Mouse (Mus musculus): ENCODE results near the gene Guk1. TPM values are rescaled to one million over a fixed set of nuclear protein-coding genes. Genes with fewer than 3 reads are reported as not detected.
A peak's percentile ranks its signal among the peaks of the same experiment; 100 is the strongest.

Gene Guk1
- polyA plus RNA-seq, 2 experiments: 40.2 to 64.2 TPM

DNA sequence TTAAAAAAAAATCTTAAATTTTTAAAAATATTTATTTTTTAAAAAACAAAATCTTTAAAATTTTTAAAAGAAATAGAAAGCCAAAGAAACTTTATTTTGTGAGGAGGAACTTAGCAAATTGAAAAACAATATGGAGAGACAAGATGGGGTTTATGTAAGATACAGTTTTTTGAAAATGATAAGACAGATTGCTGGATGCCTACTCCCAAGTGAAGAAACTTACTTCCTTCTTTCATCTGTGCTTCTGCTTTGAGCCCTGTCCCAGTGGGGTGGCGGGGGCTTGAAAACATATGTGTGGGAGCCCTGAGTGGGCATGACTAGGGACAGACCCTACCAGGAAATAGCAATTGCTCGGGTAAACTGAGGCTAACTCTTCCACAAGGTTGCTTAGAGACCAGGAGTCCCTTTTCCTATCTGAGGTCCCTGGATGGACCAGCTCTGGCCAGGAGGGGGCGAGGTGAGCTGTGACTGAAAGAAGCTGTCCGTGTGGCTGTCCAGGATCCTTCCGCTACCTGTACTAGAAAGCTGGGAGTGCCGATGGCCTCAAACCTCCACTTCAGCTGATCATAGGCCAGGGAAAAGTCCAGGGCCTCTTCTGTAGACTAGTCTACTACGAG lies 38.2 kb upstream of the Guk1 start:
- DNase-seq (ENCODE audit: low read depth in 3 of 3, low spot score in 3 of 3): peak in 1 of 3 experiments; percentile 49
- H3K27me3 ChIP-seq (ENCODE audit: control insufficient read depth, insufficient read depth, low read length): no peaks in the 10 kb centered on the region
- H3K27ac ChIP-seq: no peak overlapping the region
- no peak overlapping the region for H3K4me2 ChIP-seq (ENCODE audit: low read depth)
- ATAC-seq (ENCODE audit: insufficient read depth): no peak
- H3K9ac ChIP-seq (replicated peaks): no peak overlapping the region
- no peaks in the 10 kb centered on the region for H3K9me3 ChIP-seq (ENCODE audit: control insufficient read depth, low read length)
- no peak overlapping the region for H3K4me3 ChIP-seq (ENCODE audit: insufficient read depth in 1 of 2, low read depth in 2 of 2, low read length in 2 of 2)
- peaks cover 18 to 30% of the 10 kb centered on the region in 2 experiments for H3K4me1 ChIP-seq (replicated peaks; ENCODE audit: control insufficient read depth in 2 of 2, insufficient read depth in 2 of 2, low read length in 1 of 2)
- 11% methylated on average over 7 of the region's 7 CpGs for WGBS (ENCODE audit: insufficient replicate concordance)
- TF ChIP-seq EP300 (IDR thresholded peaks at IDR 0.05; ENCODE audit: low read depth) (no peak), CTCF (IDR thresholded peaks at IDR 0.05; ENCODE audit: low read depth) (peak; percentile 93)
- H3K36me3 ChIP-seq (replicated peaks; ENCODE audit: control insufficient read depth, insufficient read depth, low read depth): no peaks in the 10 kb centered on the region

DNA sequence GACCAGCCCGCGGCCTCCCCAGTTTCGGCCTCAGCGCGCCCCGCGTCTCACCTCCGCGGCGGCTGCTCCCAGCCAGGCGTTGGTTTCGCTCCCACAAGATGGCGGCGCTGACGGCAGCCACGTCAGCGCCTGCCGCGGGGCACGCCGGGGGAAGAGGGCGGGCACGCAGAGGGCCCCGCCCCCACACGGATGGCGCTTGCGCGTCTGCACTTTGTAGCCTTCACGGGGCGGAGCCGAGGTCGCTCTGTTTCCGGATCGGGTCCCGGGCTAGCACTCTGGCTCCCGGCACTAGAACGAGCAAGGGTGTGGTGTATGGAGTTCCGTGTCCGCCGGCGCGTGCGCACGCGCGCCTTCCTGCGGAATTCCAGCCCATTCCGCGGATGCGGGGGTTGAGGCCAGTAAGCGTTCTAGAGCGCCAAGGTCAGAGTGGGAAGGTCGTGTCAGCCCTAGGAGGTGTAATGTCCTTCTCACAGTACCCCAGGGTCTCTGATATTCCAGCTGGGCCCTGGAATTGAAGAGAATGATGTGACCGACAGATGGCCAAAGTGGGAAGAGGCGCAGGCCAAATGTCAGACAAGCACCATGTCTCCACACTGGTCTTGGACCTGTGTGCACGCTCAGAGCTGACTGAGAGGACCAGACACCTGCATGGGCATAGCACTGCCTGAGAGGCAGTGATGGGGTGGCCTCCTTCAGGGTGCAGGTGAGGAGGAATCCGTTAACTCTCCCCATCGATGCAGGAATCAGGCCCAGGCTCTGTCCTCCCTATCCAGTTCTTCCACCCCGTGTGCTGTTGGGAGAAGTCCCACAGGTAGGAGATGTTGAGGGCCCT lies 36.3 kb upstream of the Guk1 start, which contains the start of gene Arf1:
Gene Arf1, minus strand, starts transcription at position 149 of the 832 bp plus-strand sequence.
- ATAC-seq (ENCODE audit: insufficient read depth): peak; percentile 94
- Histone ChIP-seq H3K9me3 (ENCODE audit: control insufficient read depth, low read length) (no peaks in the 10 kb centered on the region), H3K27ac (peak within 1 kb of the TSS; percentile 83), H3K9ac (replicated peaks) (peak within 1 kb of the TSS; percentile 100), H3K4me3 (ENCODE audit: insufficient read depth in 1 of 2, low read depth in 2 of 2, low read length in 2 of 2) (peak within 1 kb of the TSS; percentile 93 to 100), H3K27me3 (ENCODE audit: control insufficient read depth, insufficient read depth, low read length) (no peaks in the 10 kb centered on the region), H3K4me1 (replicated peaks; ENCODE audit: control insufficient read depth in 2 of 2, insufficient read depth in 2 of 2, low read length in 1 of 2) (peaks cover 31 to 40% of the 10 kb centered on the region in 2 experiments), H3K4me2 (ENCODE audit: low read depth) (peak within 1 kb of the TSS; percentile 97), H3K36me3 (replicated peaks; ENCODE audit: control insufficient read depth, insufficient read depth, low read depth) (peaks cover 5% of the 10 kb centered on the region)
- WGBS (ENCODE audit: insufficient replicate concordance): 3% methylated on average over 59 of the region's 59 CpGs
- peak; percentile 91 to 93 (median 91) for DNase-seq (ENCODE audit: low read depth in 3 of 3, low spot score in 3 of 3)
- TF ChIP-seq CTCF (IDR thresholded peaks at IDR 0.05; ENCODE audit: low read depth) (no peak), EP300 (IDR thresholded peaks at IDR 0.05; ENCODE audit: low read depth) (no peak)

DNA sequence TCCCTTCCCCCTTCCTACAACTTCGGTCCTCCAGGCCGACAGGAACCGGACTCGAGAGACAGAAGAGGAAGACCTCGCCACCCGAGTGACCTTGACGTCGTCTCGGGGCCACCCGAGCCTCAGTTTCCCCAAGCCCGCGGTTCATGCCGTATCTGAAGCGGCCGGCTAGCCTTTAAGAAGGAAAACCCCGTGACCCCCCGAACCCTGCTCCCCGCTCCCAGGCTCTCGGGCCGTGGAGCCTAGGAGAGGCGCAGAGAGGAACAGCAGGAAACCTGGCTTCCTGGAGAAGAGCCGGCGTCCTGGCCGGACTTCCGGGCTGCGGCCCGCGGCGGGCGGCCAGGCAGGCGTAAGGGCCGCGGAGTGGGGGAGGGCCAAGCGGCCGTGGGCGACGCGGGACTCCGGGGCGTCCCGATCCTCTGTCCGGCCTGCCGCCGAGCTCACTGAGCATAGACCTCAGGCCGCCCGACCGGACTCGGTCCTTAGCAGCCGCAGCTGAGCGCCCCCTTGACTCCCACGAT lies 35.7 kb upstream of the Guk1 start:
- TF ChIP-seq CTCF (IDR thresholded peaks at IDR 0.05; ENCODE audit: low read depth): no peak
- no peak for TF ChIP-seq EP300 (IDR thresholded peaks at IDR 0.05; ENCODE audit: low read depth)
- no peak for DNase-seq (ENCODE audit: low read depth in 3 of 3, low spot score in 3 of 3)
- H3K4me1 ChIP-seq (replicated peaks; ENCODE audit: control insufficient read depth in 2 of 2, insufficient read depth in 2 of 2, low read length in 1 of 2): peaks cover 37 to 42% of the 10 kb centered on the region in 2 experiments

DNA sequence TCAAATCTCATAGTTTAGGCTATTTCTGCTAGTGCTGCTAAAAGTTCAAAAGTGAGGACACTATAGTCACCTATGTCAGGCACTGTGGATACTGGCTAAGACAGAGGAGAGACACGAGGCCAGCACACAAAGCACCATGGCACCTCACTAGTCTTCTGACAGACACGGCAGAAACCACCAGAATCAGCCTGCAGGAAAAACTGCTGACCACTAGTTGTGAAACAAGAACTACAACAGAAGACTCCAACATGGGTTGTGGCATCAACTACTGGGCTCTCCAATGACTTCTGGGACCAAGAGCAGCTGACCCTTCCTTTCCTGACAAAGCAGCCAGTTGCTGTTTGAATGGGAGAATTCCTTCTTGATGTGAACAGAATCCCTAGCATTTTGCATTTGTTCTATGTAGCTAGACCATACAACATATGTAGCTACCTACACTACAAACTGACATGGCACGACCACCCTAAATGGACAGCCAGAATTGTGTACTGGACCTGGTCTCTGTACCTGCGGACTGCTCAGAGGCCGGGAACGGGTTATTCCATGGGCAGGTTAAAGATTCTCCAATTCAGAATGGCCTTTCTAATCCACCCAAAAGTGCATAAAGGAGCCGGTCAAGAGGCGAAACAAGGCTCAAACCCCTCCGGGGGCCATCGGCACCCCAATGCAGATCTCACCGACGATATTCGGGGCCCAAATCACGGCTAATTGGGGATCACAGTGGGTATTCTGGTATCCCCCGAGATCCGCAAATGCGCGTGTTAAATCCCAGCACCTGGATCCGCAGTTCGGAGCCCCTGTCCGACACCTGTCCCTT lies 35.0 kb upstream of the Guk1 start:
- TF ChIP-seq CTCF (IDR thresholded peaks at IDR 0.05; ENCODE audit: low read depth) (no peak), EP300 (IDR thresholded peaks at IDR 0.05; ENCODE audit: low read depth) (no peak)
- DNase-seq (ENCODE audit: low read depth in 3 of 3, low spot score in 3 of 3): no peak

More for the DNA sequence above, 35.7 kb upstream of the Guk1 start:
- Histone ChIP-seq H3K27me3 (ENCODE audit: control insufficient read depth, insufficient read depth, low read length) (no peaks in the 10 kb centered on the region), H3K9ac (replicated peaks) (peak overlapping the region; percentile 100), H3K4me3 (ENCODE audit: insufficient read depth in 1 of 2, low read depth in 2 of 2, low read length in 2 of 2) (peak overlapping the region; percentile 93 to 100), H3K4me2 (ENCODE audit: low read depth) (peak overlapping the region; percentile 97), H3K27ac (peak overlapping the region; percentile 83), H3K9me3 (ENCODE audit: control insufficient read depth, low read length) (no peaks in the 10 kb centered on the region), H3K36me3 (replicated peaks; ENCODE audit: control insufficient read depth, insufficient read depth, low read depth) (peaks cover 5% of the 10 kb centered on the region)
- under 1% methylated on average over 51 of the region's 51 CpGs for WGBS (ENCODE audit: insufficient replicate concordance)
- peak; percentile 75 for ATAC-seq (ENCODE audit: insufficient read depth)

More for the DNA sequence above, 35.0 kb upstream of the Guk1 start:
- H3K4me1 ChIP-seq (replicated peaks; ENCODE audit: control insufficient read depth in 2 of 2, insufficient read depth in 2 of 2, low read length in 1 of 2): peaks cover 37 to 47% of the 10 kb centered on the region in 2 experiments
- H3K4me2 ChIP-seq (ENCODE audit: low read depth): peak overlapping the region; percentile 97
- peak overlapping the region; percentile 100 for H3K9ac ChIP-seq (replicated peaks)
- H3K9me3 ChIP-seq (ENCODE audit: control insufficient read depth, low read length): no peaks in the 10 kb centered on the region
- peak overlapping the region; percentile 93 to 100 for H3K4me3 ChIP-seq (ENCODE audit: insufficient read depth in 1 of 2, low read depth in 2 of 2, low read length in 2 of 2)
- WGBS (ENCODE audit: insufficient replicate concordance): 2% methylated on average over 21 of the region's 21 CpGs
- ATAC-seq (ENCODE audit: insufficient read depth): no peak
- no peaks in the 10 kb centered on the region for H3K27me3 ChIP-seq (ENCODE audit: control insufficient read depth, insufficient read depth, low read length)
- peak overlapping the region; percentile 83 for H3K27ac ChIP-seq
- peaks cover 5% of the 10 kb centered on the region for H3K36me3 ChIP-seq (replicated peaks; ENCODE audit: control insufficient read depth, insufficient read depth, low read depth)

All from liver, embryonic 14.5 days (tissue).